Mouse (Mus musculus) liver, embryonic 14.5 days (tissue): ENCODE data around the gene Misp.

Experiments
- CTCF ChIP-seq: IDR thresholded peaks from 2 replicates; pipeline ENCODE4 v1.5.1; 2016; ENCODE audit warnings: antibody characterized with exemption, low read depth, control low read depth
- EP300 ChIP-seq: IDR thresholded peaks from 2 replicates; pipeline ENCODE4 v1.6.1; 2016; ENCODE audit warnings: antibody characterized with exemption, low read depth

- TF ChIP-seq CTCF, result no peak
- TF ChIP-seq EP300, result no peak
These were observed 43.7 kb upstream of the Misp start, which contains the start of gene Fstl3 for GRCm38 (mm10) chr10:79777103-79777531.
